Mouse (Mus musculus): ENCODE results near the gene C1ql2. TPM values are rescaled to one million over a fixed set of nuclear protein-coding genes. Genes with fewer than 3 reads are reported as not detected.

The C1ql2 gene
- not detected for polyA plus RNA-seq (2017; shearing (Covaris generic))

DNA sequence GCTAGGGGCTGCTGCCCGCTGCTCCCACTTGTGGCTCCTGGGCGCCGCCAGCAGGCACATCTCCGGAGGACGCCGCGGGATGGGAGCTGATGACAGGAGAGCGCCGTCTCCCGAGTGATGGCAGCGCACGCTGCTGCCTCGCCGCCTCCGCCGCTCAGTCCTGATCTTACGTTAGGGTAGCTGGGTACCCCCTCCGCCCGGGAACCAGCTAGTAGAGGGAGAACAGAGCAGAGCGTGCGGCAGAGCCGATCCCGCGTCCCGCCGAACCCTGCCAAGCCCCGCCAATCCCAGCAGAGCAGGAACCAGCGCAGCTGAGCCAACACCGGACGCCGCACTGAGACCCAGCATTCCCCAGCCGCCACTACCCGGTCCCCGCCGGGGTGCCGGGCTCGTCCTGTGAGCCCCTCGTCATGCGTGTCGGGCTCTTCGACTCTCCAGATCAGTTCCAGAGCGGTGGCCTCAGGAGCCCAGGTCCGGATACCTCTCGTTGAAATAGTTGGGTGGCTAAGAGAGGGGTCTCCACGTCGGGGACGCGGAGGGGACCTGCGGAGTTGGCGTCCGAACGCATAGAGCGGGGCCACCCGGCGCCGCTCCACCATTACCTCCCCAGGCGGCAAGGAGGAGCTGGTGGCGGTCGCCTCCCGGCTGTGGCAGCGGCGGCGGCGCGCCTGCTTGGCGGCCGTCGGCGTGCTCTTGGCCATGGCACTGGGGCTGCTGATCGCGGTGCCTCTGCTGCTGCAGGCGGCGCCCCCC lies at the start of gene C1ql2:
TSS of gene C1ql2 (plus strand) at position 164 of the 753 bp plus-strand sequence.

Other genes starting within 250 kb of the C1ql2 start
- 195 TPM for gene Dbi, start 219.5 kb upstream of the C1ql2 start, polyA plus RNA-seq (2017; shearing (Covaris generic))
- 23.9 TPM for gene 3110009E18Rik, start 219.4 kb upstream of the C1ql2 start, polyA plus RNA-seq (2017; shearing (Covaris generic))
- gene Steap3, start 67.9 kb upstream of the C1ql2 start, polyA plus RNA-seq (2017; shearing (Covaris generic)): 0.13 TPM
- gene Marco, start 164.4 kb downstream of the C1ql2 start, polyA plus RNA-seq (2017; shearing (Covaris generic)): 1.4 TPM

Measured in inflammation-experienced regulatory T-cells, adult 16 weeks (primary cell).